Mouse (Mus musculus) forebrain, embryonic 11.5 days (tissue): Measurements from ENCODE around the gene Alk. TPM values are rescaled to one million over a fixed set of nuclear protein-coding genes. Genes with fewer than 3 reads are reported as not detected.

Experiments used
- ATAC-seq: fragments of 200-750 bp; cut with Nextera tagmentation; replicated peaks from 2 replicates; pipeline ENCODE4 v1.8.0; 2017; ENCODE audit warnings: moderate TSS enrichment; ENCODE audit not compliant: low FRiP score
- DNase-seq: peaks from one replicate; pipeline ENCODE4 v3.0.0-alpha.2; 2017; ENCODE audit warnings: low spot score
- H3K27ac ChIP-seq: fragments of 300-500 bp; sonication (generic); 2 replicates; pipeline ENCODE4 v1.5.1; 2014; ENCODE audit warnings: low read depth, low read length
- H3K27me3 ChIP-seq: fragments of 300-500 bp; sonication (generic); 2 replicates; pipeline ENCODE4 v1.6.1; 2014; ENCODE audit warnings: mild to moderate bottlenecking, low read length, mixed read lengths; ENCODE audit not compliant: control insufficient read depth, insufficient read depth
- H3K36me3 ChIP-seq: fragments of 300-500 bp; sonication (generic); 2 replicates; pipeline ENCODE4 v1.6.1; 2014; ENCODE audit warnings: mild to moderate bottlenecking, low read length, moderate library complexity, mixed read lengths; ENCODE audit not compliant: control insufficient read depth, insufficient read depth
- H3K4me1 ChIP-seq: fragments of 300-500 bp; sonication (generic); replicated peaks from 2 replicates; pipeline ENCODE4 v1.6.1; 2014; ENCODE audit warnings: low read length, mixed read lengths; ENCODE audit not compliant: control insufficient read depth, insufficient read depth
- H3K4me2 ChIP-seq: fragments of 300-500 bp; sonication (generic); 2 replicates; pipeline ENCODE4 v1.6.1; 2014; ENCODE audit warnings: low read depth, mild to moderate bottlenecking, low read length, moderate library complexity, mixed read lengths; ENCODE audit not compliant: severe bottlenecking
- H3K4me3 ChIP-seq: fragments of 300-500 bp; sonication (generic); 2 replicates; pipeline ENCODE4 v1.5.1; 2014; ENCODE audit warnings: low read depth, low read length
- H3K9ac ChIP-seq: fragments of 300-500 bp; sonication (generic); 2 replicates; pipeline ENCODE4 v1.6.1; 2014; ENCODE audit warnings: low read length
- H3K9me3 ChIP-seq: fragments of 300-500 bp; sonication (generic); 2 replicates; pipeline ENCODE4 v1.6.1; 2016; ENCODE audit warnings: low read length, mixed read lengths; ENCODE audit not compliant: control insufficient read depth
- WGBS: fragments of 180-500 bp; shearing (Covaris S2); extraction: QIAGEN DNeasy Blood & Tissue Kit; methylation state at CpG from one replicate; pipeline ENCODE4 v1.1.7; 2014; 5-methylcytosine and 5-hydroxymethylcytosine counted together
- polyA plus RNA-seq: library from polyadenylated mRNA; unstranded; fragments of >200 nt; fragmentation: Nextera tagmentation; extraction: Ambion mirVana; gene quantifications from 2 replicates; pipeline ENCODE4 v1.2.1, GENCODE M21; 2014

Gene Alk
- polyA plus RNA-seq, 1 experiment from 2014 or later = 0.15 TPM

- Histone ChIP-seq H3K4me1 (peaks cover 5% of the 10 kb centered on the region), H3K9ac (no peak overlapping the region), H3K9me3 (no peaks in the 10 kb centered on the region), H3K27ac (no peak overlapping the region), H3K36me3 (no peaks in the 10 kb centered on the region), H3K27me3 (no peaks in the 10 kb centered on the region), H3K4me2 (no peak overlapping the region), H3K4me3 (no peak overlapping the region)
- DNase-seq (peak; percentile 24), ATAC-seq (no peak)
- WGBS = 94% methylated on average over 8 of the region's 8 CpGs
Observed at GRCm38 (mm10) chr17:71979137-71979536, 625.3 kb downstream of the Alk start.

GRCm38 (mm10) chr17:71976661-71977060 lies 627.8 kb downstream of the Alk start:
- WGBS = 57% methylated on average over 4 of the region's 4 CpGs
- Histone ChIP-seq H3K4me2 (no peak overlapping the region), H3K4me3 (no peak overlapping the region), H3K27ac (no peak overlapping the region), H3K9ac (no peak overlapping the region), H3K9me3 (no peaks in the 10 kb centered on the region), H3K27me3 (no peaks in the 10 kb centered on the region), H3K36me3 (no peaks in the 10 kb centered on the region), H3K4me1 (peaks cover 5% of the 10 kb centered on the region)
- no peak for ATAC-seq
- peak; percentile 10 for DNase-seq

GRCm38 (mm10) chr17:71973704-71974103 lies 630.7 kb downstream of the Alk start:
- no peaks in the 10 kb centered on the region for H3K9me3 ChIP-seq
- no peak overlapping the region for H3K9ac ChIP-seq
- H3K27ac ChIP-seq = no peak overlapping the region
- H3K36me3 ChIP-seq = no peaks in the 10 kb centered on the region
- no peak for ATAC-seq
- H3K4me3 ChIP-seq = no peak overlapping the region
- DNase-seq = peak; percentile 42
- no peaks in the 10 kb centered on the region for H3K27me3 ChIP-seq
- H3K4me1 ChIP-seq = no peaks in the 10 kb centered on the region
- 49% methylated on average over 7 of the region's 7 CpGs for WGBS
- H3K4me2 ChIP-seq = no peak overlapping the region

GRCm38 (mm10) chr17:71967356-71967755 lies 637.1 kb downstream of the Alk start:
- Histone ChIP-seq H3K27ac (no peak overlapping the region), H3K27me3 (no peaks in the 10 kb centered on the region), H3K4me1 (no peaks in the 10 kb centered on the region), H3K9ac (no peak overlapping the region), H3K4me2 (no peak overlapping the region), H3K4me3 (no peak overlapping the region), H3K9me3 (no peaks in the 10 kb centered on the region), H3K36me3 (no peaks in the 10 kb centered on the region)
- ATAC-seq = no peak
- WGBS = 81% methylated on average over 12 of the region's 12 CpGs
- no peak for DNase-seq

- ATAC-seq = peak; percentile 44; the same call in 1 of the 2 replicates
- H3K36me3 ChIP-seq = no peaks in the 10 kb centered on the region
Observed at GRCm38 (mm10) chr17:71965733-71966606, 638.5 kb downstream of the Alk start.

GRCm38 (mm10) chr17:71964610-71965009 lies 639.8 kb downstream of the Alk start:
- no peaks in the 10 kb centered on the region for H3K27me3 ChIP-seq
- WGBS = 66% methylated on average over 11 of the region's 11 CpGs
- no peak overlapping the region for H3K27ac ChIP-seq
- H3K4me3 ChIP-seq = no peak overlapping the region
- ATAC-seq (no peak), DNase-seq (no peak)
- no peak overlapping the region for H3K4me2 ChIP-seq
- H3K9me3 ChIP-seq = no peaks in the 10 kb centered on the region
- no peak overlapping the region for H3K9ac ChIP-seq
- H3K36me3 ChIP-seq = no peaks in the 10 kb centered on the region
- H3K4me1 ChIP-seq = no peaks in the 10 kb centered on the region

More at GRCm38 (mm10) chr17:71965733-71966606, 638.5 kb downstream of the Alk start:
- Histone ChIP-seq H3K4me1 (no peaks in the 10 kb centered on the region), H3K9me3 (no peaks in the 10 kb centered on the region), H3K9ac (no peak overlapping the region), H3K4me3 (no peak overlapping the region), H3K4me2 (no peak overlapping the region), H3K27ac (no peak overlapping the region), H3K27me3 (no peaks in the 10 kb centered on the region)
- DNase-seq = no peak
- 85% methylated on average over 9 of the region's 9 CpGs for WGBS

GRCm38 (mm10) chr17:71962746-71963145 lies 641.7 kb downstream of the Alk start:
- Histone ChIP-seq H3K27me3 (no peaks in the 10 kb centered on the region), H3K27ac (no peak overlapping the region), H3K36me3 (no peaks in the 10 kb centered on the region), H3K9ac (no peak overlapping the region), H3K4me2 (no peak overlapping the region), H3K4me1 (no peaks in the 10 kb centered on the region), H3K9me3 (no peaks in the 10 kb centered on the region), H3K4me3 (no peak overlapping the region)
- 55% methylated on average over 9 of the region's 9 CpGs for WGBS
- ATAC-seq (no peak), DNase-seq (peak; percentile 40)

- Histone ChIP-seq H3K4me2 (no peak overlapping the region), H3K9me3 (no peaks in the 10 kb centered on the region), H3K4me3 (no peak overlapping the region), H3K27me3 (no peaks in the 10 kb centered on the region), H3K27ac (no peak overlapping the region), H3K9ac (no peak overlapping the region), H3K4me1 (no peaks in the 10 kb centered on the region), H3K36me3 (no peaks in the 10 kb centered on the region)
- DNase-seq (no peak), ATAC-seq (no peak)
- WGBS = 91% methylated on average over 7 of the region's 7 CpGs
Observed at GRCm38 (mm10) chr17:71955011-71955410, 649.4 kb downstream of the Alk start.
